Mouse (Mus musculus): ENCODE results near the gene Pdcd6ip. TPM values are rescaled to one million over a fixed set of nuclear protein-coding genes. Genes with fewer than 3 reads are reported as not detected.

Pdcd6ip gene
- total RNA-seq (2021) = 10 to 100 TPM; 58.9 to 66.1 TPM
- long read RNA-seq, experiment 1, full-length matches to known transcripts = 18 of 32 reads
- long read RNA-seq, experiment 1, partial matches to known transcripts = 5 of 32 reads
- long read RNA-seq, experiment 1, other reads (novel, unspliced or antisense) = 9 of 32 reads
- long read RNA-seq, experiment 2, full-length matches to known transcripts = 31 of 52 reads
- long read RNA-seq, experiment 2, partial matches to known transcripts = 7 of 52 reads
- long read RNA-seq, experiment 2, other reads (novel, unspliced or antisense) = 14 of 52 reads

DNA sequence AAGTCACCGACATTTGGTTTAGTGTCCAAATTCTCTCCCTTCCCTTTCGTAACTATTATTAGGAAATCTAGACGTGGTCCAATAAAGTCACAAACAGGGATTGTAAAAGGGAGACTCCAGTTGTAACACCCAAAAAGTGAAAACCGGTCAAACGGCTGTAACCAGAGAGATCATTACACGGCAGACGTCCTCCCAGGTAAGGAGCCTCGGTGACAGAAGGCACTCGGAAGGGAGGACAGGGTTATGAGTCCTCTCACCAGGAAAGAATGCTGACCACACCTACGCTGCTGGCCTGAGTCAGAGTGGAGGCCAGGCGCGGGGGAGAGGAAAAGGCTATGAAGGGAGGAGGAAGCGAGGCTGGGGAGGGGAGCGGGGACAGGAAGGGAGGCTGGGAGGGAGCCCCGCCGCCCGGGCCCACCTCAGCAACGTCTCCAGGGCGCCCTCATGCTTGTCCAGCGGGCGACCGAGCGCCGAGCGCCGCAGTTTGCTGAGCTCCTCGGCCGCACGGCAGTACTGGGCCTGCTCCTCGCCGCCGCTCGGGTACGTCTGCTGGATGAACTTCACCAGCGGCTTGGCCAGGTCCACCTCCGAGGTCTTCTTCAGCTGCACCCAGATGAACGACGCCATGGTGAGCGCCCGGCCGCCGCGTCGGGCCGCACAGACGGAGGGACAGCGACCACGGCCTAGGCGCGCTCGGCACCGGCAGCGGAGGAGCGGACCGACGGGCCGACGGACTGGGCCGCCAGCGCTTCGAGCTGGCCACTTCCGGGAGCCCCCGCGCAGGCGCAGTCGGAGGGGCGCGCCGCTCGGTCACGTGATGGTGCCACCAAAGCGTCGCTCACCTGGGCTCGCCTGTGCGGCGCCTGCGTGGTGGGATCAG lies at the start of gene Pdcd6ip:
Pdcd6ip (minus strand) TSS at position 779 of the 880 bp plus-strand sequence.
- Histone ChIP-seq H3K4me3 (peak within 1 kb of the TSS; percentile 86), H3K27ac (peak within 1 kb of the TSS; percentile 93)
- TF ChIP-seq CTCF (conservative IDR thresholded peaks at IDR 0.05) = no peak
- DNase-seq (ENCODE audit: low spot score in 2 of 2) = peak; percentile 91 to 93

DNA sequence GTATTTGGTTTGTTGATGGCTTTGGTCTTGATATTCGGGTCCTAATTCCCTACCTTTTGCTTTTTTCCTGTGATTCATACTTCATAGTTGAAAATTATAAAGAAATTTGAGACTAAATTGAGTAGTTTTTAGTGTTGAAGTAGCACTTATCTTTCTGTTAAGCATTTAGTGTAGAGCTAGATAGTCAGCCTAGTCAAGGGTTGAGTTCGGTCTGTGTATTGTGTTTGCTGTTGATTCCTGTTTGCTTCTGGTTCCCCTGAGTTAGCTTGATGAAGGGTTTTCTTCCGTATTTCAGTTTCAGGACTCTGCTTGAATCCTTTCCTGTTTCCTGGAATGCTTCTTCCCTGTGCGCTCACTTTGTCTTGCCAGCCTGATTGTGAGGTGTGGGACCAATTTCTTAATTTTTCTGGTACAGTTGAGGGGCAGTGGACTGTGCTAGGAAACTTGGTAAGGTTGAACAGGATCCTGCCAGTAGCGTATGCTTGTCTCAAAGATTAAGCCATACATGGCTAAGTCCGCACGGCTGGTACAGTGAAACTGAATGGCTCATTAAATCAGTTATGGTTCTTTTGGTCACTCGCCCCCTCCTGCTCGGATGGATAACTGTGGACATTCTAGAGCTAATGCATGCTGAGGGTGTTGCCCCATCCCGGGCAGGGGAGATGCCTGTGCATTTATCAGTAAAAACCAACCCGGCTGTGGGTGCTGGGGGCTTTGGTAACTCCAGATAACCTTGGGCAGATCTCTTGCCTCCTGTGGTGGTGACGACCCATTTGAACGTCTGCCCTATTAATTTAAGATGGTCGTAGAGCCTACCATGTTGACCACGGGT lies 48.0 kb upstream of the Pdcd6ip start:
- TF ChIP-seq CTCF (conservative IDR thresholded peaks at IDR 0.05) = no peak
- H3K4me3 ChIP-seq = no peak overlapping the region
- no peak overlapping the region for H3K27ac ChIP-seq
- DNase-seq (ENCODE audit: low spot score in 2 of 2) = no peak

DNA sequence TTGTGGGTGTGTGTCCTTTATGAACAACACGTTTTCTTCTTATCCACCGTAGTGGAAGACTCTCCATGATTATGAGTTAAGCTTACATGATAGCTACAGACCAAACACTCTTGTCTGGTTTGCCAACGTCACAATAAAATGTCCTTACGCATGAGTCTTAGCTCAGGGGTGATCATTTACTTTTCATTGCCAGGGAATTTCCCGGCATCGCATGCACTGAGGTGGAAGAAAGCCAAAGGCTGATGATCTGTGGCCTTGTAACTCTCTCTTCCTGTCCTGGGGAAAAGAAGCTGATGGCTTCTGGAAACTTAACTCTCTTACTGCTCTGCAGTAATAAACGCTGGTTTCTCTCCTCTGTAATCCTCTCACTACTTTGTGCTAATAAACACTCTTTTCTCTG lies 41.3 kb upstream of the Pdcd6ip start:
- Histone ChIP-seq H3K27ac (no peak overlapping the region), H3K4me3 (no peak overlapping the region)
- TF ChIP-seq CTCF (conservative IDR thresholded peaks at IDR 0.05) = no peak
- DNase-seq (ENCODE audit: low spot score in 2 of 2) = no peak

DNA sequence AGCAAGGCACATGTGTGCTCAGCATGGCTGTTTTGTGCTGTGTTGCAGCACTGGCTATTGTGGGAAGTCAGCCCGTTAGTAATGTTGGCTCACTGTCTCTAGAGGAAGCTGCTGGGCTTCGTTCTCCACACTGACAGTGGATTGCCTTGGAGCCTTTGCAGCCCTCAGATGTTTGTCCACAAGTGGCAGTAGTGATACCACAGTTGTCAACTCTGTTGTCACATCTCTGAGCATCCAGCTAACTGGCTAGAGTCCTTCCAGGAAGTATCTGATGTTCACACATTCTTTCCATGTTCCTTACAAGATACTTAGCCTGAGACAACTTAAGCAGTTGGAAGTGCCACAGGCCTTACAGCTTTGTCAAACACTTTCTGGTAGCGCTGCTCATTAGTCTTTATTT lies 35.2 kb upstream of the Pdcd6ip start:
- no peak for DNase-seq (ENCODE audit: low spot score in 2 of 2)
- H3K27ac ChIP-seq = no peak overlapping the region

DNA sequence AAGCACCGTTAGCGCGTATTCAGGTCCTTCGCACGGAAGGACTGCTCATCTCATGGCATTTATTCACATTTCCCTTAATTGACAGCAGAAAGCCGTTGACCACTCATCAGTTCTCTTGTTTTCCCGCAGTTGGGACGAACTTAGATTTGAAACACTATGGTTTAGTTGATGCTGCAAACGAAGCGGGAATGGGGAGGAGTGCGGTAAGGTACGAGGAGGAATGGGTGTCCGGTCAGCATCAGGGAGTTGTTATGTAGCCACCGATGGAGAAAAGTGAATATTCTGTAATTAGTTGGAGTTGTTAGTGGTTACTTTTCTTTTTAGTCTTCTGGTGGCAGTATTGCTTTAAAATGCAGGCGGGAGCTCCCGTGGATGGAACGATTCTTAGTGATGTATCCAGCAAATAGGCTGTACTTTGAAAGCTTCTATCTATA lies 34.3 kb upstream of the Pdcd6ip start:
- H3K27ac ChIP-seq = no peak overlapping the region
- peak; percentile 79 for TF ChIP-seq CTCF (conservative IDR thresholded peaks at IDR 0.05)
- H3K4me3 ChIP-seq = peak overlapping the region; percentile 90
- peak; percentile 15 to 24 for DNase-seq (ENCODE audit: low spot score in 2 of 2)

More for the DNA sequence above, 35.2 kb upstream of the Pdcd6ip start:
- peak; percentile 44 for TF ChIP-seq CTCF (conservative IDR thresholded peaks at IDR 0.05)
- H3K4me3 ChIP-seq = no peak overlapping the region

DNA sequence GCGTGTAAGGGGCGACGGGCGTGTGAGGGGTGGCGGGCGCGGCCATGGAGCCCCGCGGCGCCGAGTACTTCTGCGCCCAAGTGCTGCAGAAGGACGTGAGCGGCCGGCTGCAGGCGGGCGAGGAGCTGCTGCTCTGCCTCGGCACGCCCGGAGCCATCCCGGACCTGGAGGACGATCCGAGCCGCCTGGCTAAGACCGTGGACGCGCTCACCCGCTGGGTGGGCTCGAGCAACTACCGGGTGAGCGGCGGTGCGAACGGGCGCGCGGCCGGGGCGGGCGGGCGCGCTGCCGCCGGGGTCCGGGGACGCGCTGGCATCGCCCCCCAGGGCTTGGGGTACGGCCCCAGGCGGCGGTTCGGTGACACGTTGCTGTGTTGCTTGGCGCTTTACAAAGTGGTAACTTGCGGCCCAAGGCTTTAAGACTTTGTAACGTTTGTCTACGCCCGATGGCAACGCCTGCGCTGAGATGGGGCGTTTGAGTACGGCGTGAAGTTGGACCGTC lies 33.6 kb upstream of the Pdcd6ip start:
- H3K4me3 ChIP-seq = peak overlapping the region; percentile 90

DNA sequence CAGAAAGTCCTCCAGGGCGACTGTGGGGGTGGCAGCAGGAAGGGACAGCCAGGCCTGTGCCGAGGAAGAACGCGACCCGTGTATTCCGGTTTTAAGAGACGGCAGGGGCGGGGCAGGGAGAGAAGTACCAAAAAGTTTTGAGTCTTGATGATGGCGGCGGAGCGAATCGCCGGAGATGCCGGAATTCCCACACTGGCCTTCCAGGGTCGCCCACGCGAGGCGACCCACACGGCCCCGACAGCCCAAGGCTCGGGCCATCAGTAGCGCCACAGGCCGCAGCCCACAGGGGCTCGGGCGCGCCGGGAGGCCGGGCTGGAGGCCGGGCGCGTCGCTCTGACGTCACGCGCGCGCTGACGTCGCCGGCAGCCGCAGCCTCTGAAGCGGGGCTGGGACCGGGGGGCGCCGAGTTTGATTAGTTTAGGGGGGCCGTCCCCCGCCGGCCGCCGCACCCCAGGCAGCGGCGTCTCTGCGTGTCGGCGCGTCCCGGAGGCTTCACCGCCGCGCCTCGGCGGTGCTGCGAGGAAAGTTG lies 33.1 kb upstream of the Pdcd6ip start, which contains the start of gene Clasp2:
Clasp2 (plus strand) TSS at position 366 of the 529 bp plus-strand sequence.
- H3K4me3 ChIP-seq = peak within 1 kb of the TSS; percentile 90
- TF ChIP-seq CTCF (conservative IDR thresholded peaks at IDR 0.05) = no peak
- peak; percentile 61 to 74 for DNase-seq (ENCODE audit: low spot score in 2 of 2)
- peak within 1 kb of the TSS; percentile 91 for H3K27ac ChIP-seq

More for the DNA sequence above, 33.6 kb upstream of the Pdcd6ip start:
- H3K27ac ChIP-seq = peak overlapping the region; percentile 91; the same call in 1 of the 2 replicates
- no peak for TF ChIP-seq CTCF (conservative IDR thresholded peaks at IDR 0.05)
- peak; percentile 13 to 21 for DNase-seq (ENCODE audit: low spot score in 2 of 2)

DNA sequence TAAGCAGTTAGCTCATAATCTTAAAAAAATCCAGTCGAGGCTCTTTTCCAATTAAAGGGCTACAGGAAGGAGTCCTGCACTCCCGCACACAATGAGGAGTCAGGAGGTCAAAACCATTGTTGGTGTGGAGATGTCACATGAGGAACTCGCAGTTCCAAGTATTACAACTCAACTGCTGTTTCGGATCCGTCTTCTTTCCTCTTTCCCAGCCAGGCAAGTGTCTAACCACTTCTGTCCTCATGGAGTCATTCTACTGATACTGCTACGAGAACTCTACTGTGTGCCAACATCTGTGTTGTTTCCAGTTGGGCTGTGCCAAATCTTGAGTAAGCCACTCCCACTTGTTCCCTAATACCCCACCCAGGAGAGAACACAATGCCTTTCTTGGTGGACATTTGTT lies 30.9 kb upstream of the Pdcd6ip start:
- 0 out of 2 replicates have a peak overlapping the region, but pooled peaks have one; percentile 18 for H3K27ac ChIP-seq
- TF ChIP-seq CTCF (conservative IDR thresholded peaks at IDR 0.05) = no peak
- H3K4me3 ChIP-seq = no peak overlapping the region
- DNase-seq (ENCODE audit: low spot score in 2 of 2) = no peak

DNA sequence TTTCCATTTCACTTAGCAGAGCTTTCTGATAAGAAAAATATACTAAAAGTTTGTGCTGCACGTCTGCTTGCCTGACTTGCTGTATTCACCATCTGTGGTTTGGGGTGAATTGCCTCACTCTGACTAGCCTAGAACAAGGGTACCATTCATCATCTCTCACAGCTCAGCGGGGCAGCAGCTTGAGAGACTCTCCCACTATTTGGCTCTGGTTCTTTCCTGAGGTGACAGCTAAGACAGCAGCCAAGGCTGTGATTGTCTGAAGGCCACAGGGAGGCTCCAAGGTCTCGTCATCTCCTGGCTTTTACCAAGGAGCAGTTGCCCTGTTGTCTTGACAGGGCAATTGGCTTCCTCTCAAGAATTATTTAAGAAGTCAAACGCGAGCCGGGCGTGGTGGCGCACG lies 30.0 kb upstream of the Pdcd6ip start:
- TF ChIP-seq CTCF (conservative IDR thresholded peaks at IDR 0.05) = no peak
- peak; percentile 17 to 32 for DNase-seq (ENCODE audit: low spot score in 2 of 2)
- H3K27ac ChIP-seq = no peak overlapping the region
- no peak overlapping the region for H3K4me3 ChIP-seq

DNA sequence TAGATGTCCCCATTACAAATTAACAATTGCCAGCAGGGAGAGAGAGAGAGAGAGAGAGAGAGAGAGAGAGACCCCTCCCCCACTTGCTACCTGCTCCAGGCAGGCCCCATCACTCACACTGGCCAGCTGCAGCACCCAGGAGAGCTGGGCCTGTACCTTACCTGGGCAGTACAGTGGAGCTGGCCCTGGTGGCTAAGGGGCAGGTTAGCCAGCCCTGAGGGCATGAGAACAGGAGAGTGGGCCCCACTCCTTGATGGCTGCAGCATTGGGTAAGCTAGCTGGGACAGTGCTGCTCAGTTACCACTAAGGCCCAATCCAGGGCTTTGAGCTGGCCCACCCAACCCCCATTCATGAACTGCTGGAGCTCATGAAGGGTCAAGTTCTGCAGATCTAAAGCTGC lies 27.9 kb upstream of the Pdcd6ip start:
- no peak overlapping the region for H3K4me3 ChIP-seq
- no peak for DNase-seq (ENCODE audit: low spot score in 2 of 2)
- TF ChIP-seq CTCF (conservative IDR thresholded peaks at IDR 0.05) = no peak
- H3K27ac ChIP-seq = no peak overlapping the region

DNA sequence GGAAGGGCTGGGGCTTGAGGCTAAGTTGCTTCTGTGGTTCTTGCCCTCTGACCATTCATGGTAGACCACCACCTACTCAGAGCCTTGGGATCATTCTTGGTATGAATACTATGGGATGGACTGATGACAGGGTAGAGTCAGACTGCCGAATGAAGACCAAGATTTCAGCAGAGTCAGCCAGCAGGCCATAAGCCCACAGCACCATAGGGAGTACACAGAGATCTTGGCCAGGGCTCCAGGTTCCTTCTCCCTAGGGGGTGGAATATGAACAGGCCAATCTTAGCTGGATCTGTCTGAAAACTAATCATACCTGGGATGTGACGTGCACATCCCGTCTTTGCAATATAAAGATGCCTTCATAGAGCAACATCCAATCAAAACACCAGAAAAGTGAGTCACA lies 23.5 kb upstream of the Pdcd6ip start:
- H3K4me3 ChIP-seq = no peak overlapping the region
- DNase-seq (ENCODE audit: low spot score in 2 of 2) = no peak
- TF ChIP-seq CTCF (conservative IDR thresholded peaks at IDR 0.05) = no peak

More for the DNA sequence above, 23.5 kb upstream of the Pdcd6ip start:
- H3K27ac ChIP-seq = no peak overlapping the region

Data from layer of hippocampus, adult 2 months (tissue).